Mouse (Mus musculus): ENCODE measurements around the gene Pigu. TPM values are rescaled to one million over a fixed set of nuclear protein-coding genes. Genes with fewer than 3 reads are reported as not detected.

Gene Pigu
- total RNA-seq, 1 experiment from 2014 or later, result 12.3 TPM

- no peak for ATAC-seq (replicated peaks; ENCODE audit: insufficient number of reproducible peaks, low FRiP score, low TSS enrichment, poor library complexity, severe bottlenecking)
Observed at GRCm38 (mm10) chr2:155266896-155267295, 90.3 kb downstream of the Pigu start.

GRCm38 (mm10) chr2:155265526-155265925 is 91.7 kb downstream of the Pigu start:
- no peak for ATAC-seq (replicated peaks; ENCODE audit: insufficient number of reproducible peaks, low FRiP score, low TSS enrichment, poor library complexity, severe bottlenecking)

GRCm38 (mm10) chr2:155249588-155249987 is 107.6 kb downstream of the Pigu start:
- ATAC-seq (replicated peaks; ENCODE audit: insufficient number of reproducible peaks, low FRiP score, low TSS enrichment, poor library complexity, severe bottlenecking), result no peak

- ATAC-seq (replicated peaks; ENCODE audit: insufficient number of reproducible peaks, low FRiP score, low TSS enrichment, poor library complexity, severe bottlenecking), result no peak
Observed at GRCm38 (mm10) chr2:155248718-155249117, 108.5 kb downstream of the Pigu start.

GRCm38 (mm10) chr2:155248206-155248605 is 109.0 kb downstream of the Pigu start:
- no peak for ATAC-seq (replicated peaks; ENCODE audit: insufficient number of reproducible peaks, low FRiP score, low TSS enrichment, poor library complexity, severe bottlenecking)

- no peak for ATAC-seq (replicated peaks; ENCODE audit: insufficient number of reproducible peaks, low FRiP score, low TSS enrichment, poor library complexity, severe bottlenecking)
Observed at GRCm38 (mm10) chr2:155246231-155246630, 111.0 kb downstream of the Pigu start.

GRCm38 (mm10) chr2:155242296-155242855 is 114.9 kb downstream of the Pigu start:
- no peak for ATAC-seq (replicated peaks; ENCODE audit: insufficient number of reproducible peaks, low FRiP score, low TSS enrichment, poor library complexity, severe bottlenecking)

GRCm38 (mm10) chr2:155240915-155241314 is 116.3 kb downstream of the Pigu start:
- no peak for ATAC-seq (replicated peaks; ENCODE audit: insufficient number of reproducible peaks, low FRiP score, low TSS enrichment, poor library complexity, severe bottlenecking)

- no peak for ATAC-seq (replicated peaks; ENCODE audit: insufficient number of reproducible peaks, low FRiP score, low TSS enrichment, poor library complexity, severe bottlenecking)
Observed at GRCm38 (mm10) chr2:155237276-155237675, 120.0 kb downstream of the Pigu start.

- ATAC-seq (replicated peaks; ENCODE audit: insufficient number of reproducible peaks, low FRiP score, low TSS enrichment, poor library complexity, severe bottlenecking), result peak; percentile 97
Observed at GRCm38 (mm10) chr2:155236362-155236992, 120.8 kb downstream of the Pigu start, which contains the start of gene Dynlrb1. TSS of gene Dynlrb1 (plus strand) at chr2:155236533.

- no peak for ATAC-seq (replicated peaks; ENCODE audit: insufficient number of reproducible peaks, low FRiP score, low TSS enrichment, poor library complexity, severe bottlenecking)
Observed at GRCm38 (mm10) chr2:155235746-155236361, 121.4 kb downstream of the Pigu start.

Other genes with a start within 250 kb of the Pigu start
- gene Itch, start 223.9 kb downstream of the Pigu start, total RNA-seq (2017), result 177 to 184 TPM (median 180 TPM) in 3 replicates
- gene Dynlrb1, start 120.9 kb downstream of the Pigu start, total RNA-seq (2017), result 66.0 to 110 TPM (median 92.2 TPM) in 3 replicates
- 3.6 to 16.5 TPM (median 4.6 TPM) in 3 replicates for gene Map1lc3a, start 81.1 kb downstream of the Pigu start, total RNA-seq (2017)
- gene Trp53inp2, start 23.6 kb upstream of the Pigu start, total RNA-seq (2017), result 17.6 to 83.5 TPM (median 20.0 TPM) in 3 replicates
- 10.9 to 39.1 TPM (median 15.5 TPM) in 3 replicates for gene Ncoa6, start 116.5 kb upstream of the Pigu start, total RNA-seq (2017)
- gene Acss2, start 160.5 kb upstream of the Pigu start, total RNA-seq (2017), result 29.5 to 53.8 TPM (median 36.7 TPM) in 3 replicates
- 0.64 to 1.5 TPM (median 1.1 TPM) in 3 replicates for gene Ggt7, start 160.8 kb upstream of the Pigu start, total RNA-seq (2017)
- gene Gss, start 235.4 kb upstream of the Pigu start, total RNA-seq (2017), result 30.1 to 47.6 TPM (median 35.5 TPM) in 3 replicates

Measured in monocyte, adult 5-6 weeks (primary cell).